Mouse (Mus musculus): ENCODE data around the gene Gm44596. TPM values are rescaled to one million over a fixed set of nuclear protein-coding genes. Genes with fewer than 3 reads are reported as not detected.

Gene Gm44596
- polyA plus RNA-seq, 1 experiment from 2014 or later: not detected

Other genes with a start within 250 kb of the Gm44596 start
- 125 and 132 TPM in 2 replicates for gene Tspan9, start 231.9 kb upstream of the Gm44596 start, polyA plus RNA-seq (2015; fragmentation: Nextera tagmentation; extraction: Ambion mirVana)
- gene Tead4, start 74.7 kb upstream of the Gm44596 start, polyA plus RNA-seq (2015; fragmentation: Nextera tagmentation; extraction: Ambion mirVana): 4.2 and 5.4 TPM in 2 replicates
- gene Tulp3, start 19.7 kb upstream of the Gm44596 start, polyA plus RNA-seq (2015; fragmentation: Nextera tagmentation; extraction: Ambion mirVana): 24.0 and 26.3 TPM in 2 replicates
- 157 and 161 TPM in 2 replicates for gene Rhno1, start 12.6 kb upstream of the Gm44596 start, polyA plus RNA-seq (2015; fragmentation: Nextera tagmentation; extraction: Ambion mirVana)
- gene Foxm1, start 12.5 kb upstream of the Gm44596 start, polyA plus RNA-seq (2015; fragmentation: Nextera tagmentation; extraction: Ambion mirVana): 29.3 and 32.8 TPM in 2 replicates
- 0.34 and 0.49 TPM in 2 replicates for gene Tex52, start within 50 bp of the Gm44596 start, polyA plus RNA-seq (2015; fragmentation: Nextera tagmentation; extraction: Ambion mirVana)
- gene Nrip2, start 23.8 kb downstream of the Gm44596 start, polyA plus RNA-seq (2015; fragmentation: Nextera tagmentation; extraction: Ambion mirVana): 5.9 and 6.9 TPM in 2 replicates
- gene Itfg2, start 49.4 kb downstream of the Gm44596 start, polyA plus RNA-seq (2015; fragmentation: Nextera tagmentation; extraction: Ambion mirVana): 41.1 and 41.3 TPM in 2 replicates
- 434 and 451 TPM in 2 replicates for gene Fkbp4, start 63.2 kb downstream of the Gm44596 start, polyA plus RNA-seq (2015; fragmentation: Nextera tagmentation; extraction: Ambion mirVana)
- 0.33 TPM in 1 of 2 replicates, not detected in the other for gene Pzp, start 151.2 kb downstream of the Gm44596 start, polyA plus RNA-seq (2015; fragmentation: Nextera tagmentation; extraction: Ambion mirVana)
- not detected in 2 replicates for gene A2ml1, start 206.1 kb downstream of the Gm44596 start, polyA plus RNA-seq (2015; fragmentation: Nextera tagmentation; extraction: Ambion mirVana)
- gene Klrb1a, start 248.0 kb downstream of the Gm44596 start, polyA plus RNA-seq (2015; fragmentation: Nextera tagmentation; extraction: Ambion mirVana): not detected in 2 replicates